In the genomic region with DNA sequence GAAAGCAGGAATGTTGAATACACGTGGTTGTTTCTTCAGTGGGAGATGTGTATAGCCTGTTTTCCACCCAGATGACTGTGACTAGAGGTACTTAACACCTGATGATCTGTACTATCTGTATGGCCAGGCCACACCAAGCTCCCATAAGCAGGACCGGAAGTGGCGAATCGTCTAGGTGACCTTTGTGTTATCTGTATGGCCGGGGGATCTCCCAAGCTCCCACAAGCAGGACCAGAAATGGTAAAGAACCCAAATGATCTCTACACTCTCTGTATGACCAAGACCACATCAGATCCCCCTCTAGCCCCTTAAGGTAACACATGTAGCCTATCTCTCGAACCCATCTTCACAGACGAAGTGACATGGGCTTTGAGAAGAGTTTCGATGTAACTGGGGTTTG, we compare ENCODE assay signal across 25 mouse cellular contexts. TPM values are rescaled to one million over a fixed set of nuclear protein-coding genes. Genes with fewer than 3 reads are reported as not detected.
A peak's percentile ranks its signal among the peaks of the same experiment; 100 is the strongest.
DNase-seq lines count a peak whose midpoint lies in the region.
"Had no signal": no experiment of that assay in that cellular context is flagged by ENCODE, and none has a peak within 500 bp of the region (broad histone marks: within the 10 kb centered on the region; RNA-seq: fewer than 3 reads in every experiment).

No protein-coding gene starts in this region.

- H3K27ac ChIP-seq in macrophage: 0 out of 2 replicates have a peak overlapping the region, but pooled peaks have one; percentile 30

- H3K36me3 ChIP-seq in macrophage (ENCODE audit: inconsistent target): peaks cover 10% of the 10 kb centered on the region; the same call in 1 of the 2 replicates
- H3K36me3 ChIP-seq: G1E had no signal

- H3K4me3 ChIP-seq in macrophage (ENCODE audit: inconsistent target): no peak overlapping the region

- peaks cover 34% of the 10 kb centered on the region for H3K79me2 ChIP-seq in macrophage (ENCODE audit: inconsistent target)

- 96% methylated on average over 8 of the region's 8 CpGs for WGBS in macrophage (ENCODE audit: missing documents)

- peak; percentile 68 to 85 for DNase-seq in natural killer cell, adult 2 months (ENCODE audit: low spot score in 2 of 2)
- no peak for DNase-seq in layer of hippocampus, adult 9-10 months (ENCODE audit: low spot score)
- no peak for DNase-seq in thymus, adult 18-20 months
- DNase-seq: adrenal gland, adult 2 months; adrenal gland, adult 8-10 months; adrenal gland, postnatal 10 days; adrenal gland, postnatal 14 days; adrenal gland, postnatal 25 days; adrenal gland, postnatal 36 days; B cell, adult 2 months; cerebellum, adult 11 months; cerebellum, adult 11-12 months; cerebellum, adult 18-20 months had no signal

RNA-seq across cellular contexts. Expression of gene Ccl3, which starts 5.5 kb away (rescaled TPM):
- 100 to 1,000 TPM in 21 of 26 experiments, 10 to 100 TPM in 5; 68.7 to 743 (median 252) TPM for total RNA-seq in macrophage (2018; cell fraction: chromatin; rRNA removed)
- 1,000 to 10,000 TPM in 14 of 26 experiments, 100 to 1,000 TPM in 12; 325 to 6,363 (median 1,124) TPM for total RNA-seq in macrophage (2018; cell fraction: cytosol; rRNA removed)
- 1,000 to 10,000 TPM in 15 of 26 experiments, 100 to 1,000 TPM in 11; 331 to 4,588 (median 1,236) TPM for total RNA-seq in macrophage (2018; cell fraction: nucleus; rRNA removed)
- 203 to 397 TPM (median 307 TPM) in 3 replicates for polyA plus RNA-seq in macrophage (2018)
- total RNA-seq: adrenal gland, postnatal 14 days; adrenal gland, postnatal 36 days; MEL had no signal
- polyA plus RNA-seq: C2C12; CD4-positive, CD25-positive, alpha-beta regulatory T cell, adult 4 months; G1E; Patski had no signal

RNA-seq across cellular contexts. Expression of gene Ccl4, which starts 7.8 kb away (rescaled TPM):
- 1,000 to 10,000 TPM in 4 of 26 experiments, 100 to 1,000 TPM in 21, 10 to 100 TPM in 1; 90.2 to 1,268 (median 418) TPM for total RNA-seq in macrophage (2018; cell fraction: chromatin; rRNA removed)
- 1,000 to 10,000 TPM in 13 of 26 experiments, 100 to 1,000 TPM in 13; 245 to 6,609 (median 1,184) TPM for total RNA-seq in macrophage (2018; cell fraction: cytosol; rRNA removed)
- 1,000 to 10,000 TPM in 16 of 26 experiments, 100 to 1,000 TPM in 10; 156 to 4,947 (median 1,739) TPM for total RNA-seq in macrophage (2018; cell fraction: nucleus; rRNA removed)
- 101 to 412 TPM (median 201 TPM) in 3 replicates for polyA plus RNA-seq in macrophage (2018)
- total RNA-seq: adrenal gland, adult 18-20 months; adrenal gland, postnatal 10 days; adrenal gland, postnatal 14 days; adrenal gland, postnatal 25 days; ES-E14; MEL had no signal
- polyA plus RNA-seq: C2C12, G1E, Patski had no signal

RNA-seq across cellular contexts. Expression of gene Rpl9-ps1, which starts 9.2 kb away (rescaled TPM):
- 1 to 10 TPM in 8 of 26 experiments, not detected in 18; 1.8 to 4.2 (median 2.2) TPM for total RNA-seq in macrophage (2018; cell fraction: chromatin; rRNA removed)
- total RNA-seq in macrophage (2018; cell fraction: cytosol; rRNA removed): under 1 TPM in 3 of 26 experiments, not detected in 23; 0.29 to 0.41 (median 0.33) TPM
- 1 to 10 TPM in 13 of 26 experiments, not detected in 13; 1.2 to 5.7 (median 2.4) TPM for total RNA-seq in macrophage (2018; cell fraction: nucleus; rRNA removed)
- polyA plus RNA-seq in macrophage (2018): not detected in 3 replicates
- total RNA-seq: adrenal gland, adult 18-20 months; adrenal gland, adult 2 months; adrenal gland, adult 8-10 months; adrenal gland, postnatal 10 days; adrenal gland, postnatal 14 days; adrenal gland, postnatal 25 days; adrenal gland, postnatal 36 days; adrenal gland, postnatal 4 days; CH12.LX; ES-E14; G1E; MEL had no signal
- polyA plus RNA-seq: adrenal gland, adult 2 months; brain, embryonic 14.5 days; C2C12; CD4-positive, CD25-positive, alpha-beta regulatory T cell, adult 4 months; G1E; Patski had no signal

RNA-seq across cellular contexts. Expression of gene Wfdc17, which starts 49.2 kb away (rescaled TPM):
- total RNA-seq in macrophage (2018; cell fraction: chromatin; rRNA removed): 10 to 100 TPM in 25 of 26 experiments, 1 to 10 TPM in 1; 9.2 to 36.1 (median 20.8) TPM
- 1,000 to 10,000 TPM; 1,028 to 1,534 (median 1,306) TPM for total RNA-seq in macrophage (2018; cell fraction: cytosol; rRNA removed)
- 100 to 1,000 TPM; 120 to 399 (median 211) TPM for total RNA-seq in macrophage (2018; cell fraction: nucleus; rRNA removed)
- polyA plus RNA-seq in macrophage (2018): 635 to 1,651 TPM (median 1,108 TPM) in 3 replicates
- total RNA-seq: CH12.LX, ES-E14, G1E, MEL had no signal
- polyA plus RNA-seq: activated CD4-positive, CD25-positive, alpha-beta regulatory T cell, adult 4 months; brain, embryonic 14.5 days; C2C12; CD4-positive, CD25-positive, alpha-beta regulatory T cell, adult 4 months; G1E; Patski had no signal

RNA-seq across cellular contexts. Expression of gene Wfdc18, which starts 54.2 kb away (rescaled TPM):
- total RNA-seq in macrophage (2018; cell fraction: chromatin; rRNA removed): 1 to 10 TPM in 25 of 26 experiments, not detected in 1; 1.1 to 5.2 (median 2.6) TPM
- total RNA-seq in macrophage (2018; cell fraction: cytosol; rRNA removed): 1 to 10 TPM in 25 of 26 experiments, under 1 TPM in 1; 0.92 to 3.5 (median 2.2) TPM
- total RNA-seq in macrophage (2018; cell fraction: nucleus; rRNA removed): 1 to 10 TPM in 24 of 26 experiments, not detected in 2; 1.1 to 9.8 (median 3.7) TPM
- 1.5 to 1.6 TPM in 2 of 3 replicates, not detected in the other for polyA plus RNA-seq in macrophage (2018)
- total RNA-seq: adrenal gland, adult 18-20 months; adrenal gland, adult 2 months; adrenal gland, adult 8-10 months; adrenal gland, postnatal 10 days; adrenal gland, postnatal 14 days; adrenal gland, postnatal 25 days; adrenal gland, postnatal 36 days; adrenal gland, postnatal 4 days; CH12.LX; ES-E14; G1E; MEL had no signal
- polyA plus RNA-seq: activated CD4-positive, CD25-positive, alpha-beta regulatory T cell, adult 4 months; adrenal gland, adult 2 months; brain, embryonic 14.5 days; C2C12; CD4-positive, CD25-positive, alpha-beta regulatory T cell, adult 4 months; G1E; Patski had no signal

Comparison
In these comparisons a context has a peak if more than half of its experiments do, and no peak if none do; other contexts are left out.
1. DNase-seq: peak in natural killer cell, adult 2 months (2 of 2); none in layer of hippocampus, adult 9-10 months (single experiment) and thymus, adult 18-20 months (0 of 2).